Mouse (Mus musculus): ENCODE data around the gene Exosc5.

GRCm38 (mm10) chr7:25684659-25685058, 25.7 kb downstream of the Exosc5 start:
- TF ChIP-seq GABPA (IDR thresholded peaks at IDR 0.05; ENCODE audit: insufficient replicate concordance, low read depth, low read length) (no peak), MAZ (IDR thresholded peaks at IDR 0.05; ENCODE audit: low read depth, low read length) (no peak), UBTF (IDR thresholded peaks at IDR 0.05; ENCODE audit: low read depth, low read length) (no peak), KAT2A (IDR thresholded peaks at IDR 0.05; ENCODE audit: insufficient replicate concordance, low read length) (no peak), POLR2A (IDR thresholded peaks at IDR 0.05; ENCODE audit: low read depth, low read length) (no peak), MYC (IDR thresholded peaks at IDR 0.05; ENCODE audit: low read depth, low read length) (no peak), MXI1 (IDR thresholded peaks at IDR 0.05; ENCODE audit: low read depth, low read length) (no peak)
